Mouse (Mus musculus) cerebellum, postnatal 10 days (tissue): Measurements from ENCODE around the gene Olfr699.
"Not testable (repeated sequence)": the region's sequence is repeated elsewhere in the genome, so short reads cannot be mapped to it uniquely, and the experiment has no call there.

ENCODE experiments used
- DNase-seq, 2 experiments: peaks; one replicate each; pipeline ENCODE4 v3.0.0; 2021; ENCODE audit warnings: mixed read lengths in 2 of 2

Olfr699 gene

DNA sequence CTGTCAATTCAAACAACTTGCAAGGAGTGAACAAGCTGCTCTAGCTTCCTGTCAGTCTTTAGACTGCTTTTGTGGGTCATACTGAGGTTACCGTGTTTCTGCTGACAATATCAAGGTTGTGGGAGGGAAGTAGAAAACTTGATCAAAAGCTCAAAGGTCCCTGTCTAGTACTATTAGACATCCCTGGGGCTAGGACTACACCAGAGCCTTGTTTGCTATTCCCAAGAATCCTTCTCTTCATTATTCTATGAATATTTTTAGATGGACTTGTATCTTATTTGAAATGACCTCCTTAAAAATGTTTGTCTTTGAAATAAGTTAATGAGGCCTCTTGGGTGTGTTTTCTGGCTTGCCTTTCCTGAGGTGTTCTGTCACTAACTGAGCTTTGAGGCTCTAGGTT, at the start of gene Olfr699:
Gene Olfr699, minus strand, starts transcription at position 101 of the 400 bp plus-strand sequence.
- no peak for DNase-seq

DNA sequence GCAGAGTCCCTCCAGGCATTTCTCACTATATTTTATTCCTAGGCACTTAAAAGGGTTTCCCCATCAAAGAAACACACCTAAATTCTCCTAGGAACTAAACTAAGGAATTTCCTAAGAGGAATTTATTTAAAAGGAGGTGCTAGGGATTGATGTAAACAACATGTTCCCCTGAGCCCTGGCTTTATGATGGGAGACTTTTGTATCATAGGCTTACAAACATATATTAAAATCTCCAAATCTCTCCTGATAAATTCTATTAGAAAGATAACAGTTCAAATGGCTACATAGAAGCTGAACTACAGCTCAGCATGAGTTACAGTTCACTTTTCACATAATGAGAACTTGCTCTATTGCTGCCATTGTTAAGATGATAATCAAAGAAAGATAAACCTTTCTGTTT, 40.8 kb upstream of the Olfr699 start, which contains the start of gene Olfr702:
Gene Olfr702, minus strand, starts transcription at position 101 of the 400 bp plus-strand sequence.
- no peak for DNase-seq

GRCm38 (mm10) chr7:106818414-106818813, 25.4 kb upstream of the Olfr699 start:
- DNase-seq = no peak

DNA sequence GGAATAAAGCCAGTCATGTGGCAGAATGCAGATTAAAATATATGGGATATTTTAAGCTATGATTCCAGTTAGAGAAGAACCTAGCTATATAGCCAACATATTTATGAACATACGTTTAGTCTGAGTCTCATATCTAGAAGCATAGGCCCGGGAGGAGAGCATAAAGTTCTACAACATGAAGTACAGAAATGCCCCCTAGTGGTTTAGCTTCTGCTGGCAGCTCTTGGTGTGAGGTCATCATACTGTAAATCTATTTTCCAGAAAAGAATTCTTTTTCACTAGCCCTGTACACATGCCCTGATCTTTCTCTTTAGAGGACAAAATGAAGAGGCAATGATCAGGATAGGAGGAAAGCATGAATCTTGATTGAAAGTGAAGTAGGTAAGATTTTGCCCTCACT, 22.8 kb upstream of the Olfr699 start:
- DNase-seq = peak in 1 of 2 experiments; percentile 0

DNA sequence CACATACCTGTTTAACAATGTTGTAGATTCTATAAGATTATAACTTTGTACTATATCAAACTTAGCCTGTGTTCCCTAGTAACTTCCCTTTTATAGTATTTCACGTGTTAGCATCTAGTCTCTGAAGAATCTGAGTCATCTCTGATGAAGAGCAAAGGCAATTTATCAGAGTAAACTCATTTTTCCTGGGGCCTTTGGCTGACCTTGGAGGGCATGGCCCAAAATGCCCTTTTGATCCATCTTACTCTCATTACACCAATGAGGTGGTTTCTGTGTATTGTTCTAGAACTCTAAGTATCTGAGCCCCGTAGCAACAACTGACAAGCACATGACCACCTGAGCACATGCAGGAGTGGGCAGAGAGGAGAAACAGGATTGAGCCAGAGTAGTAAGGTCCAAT, 20.8 kb upstream of the Olfr699 start, which contains the start of gene Olfr701:
Gene Olfr701, plus strand, starts transcription at position 301 of the 400 bp plus-strand sequence.
- no peak for DNase-seq

DNA sequence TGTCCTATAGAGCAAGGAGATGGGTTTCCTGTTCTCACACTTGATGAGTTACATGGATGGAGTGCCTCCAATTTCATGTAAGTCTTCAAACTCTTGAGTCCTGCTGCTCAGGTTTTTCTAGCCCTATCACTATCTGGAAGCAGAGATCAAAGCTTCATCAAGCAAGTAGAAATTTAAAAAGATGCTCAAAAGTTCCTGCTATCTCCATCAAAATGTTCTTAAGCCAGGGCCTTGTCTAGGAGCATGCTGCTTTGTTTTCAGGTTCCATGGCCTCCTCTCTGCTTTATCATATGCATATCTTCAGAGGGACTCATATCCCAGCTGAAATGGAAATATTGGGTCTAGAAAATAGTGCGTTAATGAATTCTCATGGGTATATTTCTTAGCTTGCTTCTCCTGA, 15.7 kb upstream of the Olfr699 start, which contains the start of gene Olfr700:
Gene Olfr700, minus strand, starts transcription at position 101 of the 400 bp plus-strand sequence.
- no peak for DNase-seq

DNA sequence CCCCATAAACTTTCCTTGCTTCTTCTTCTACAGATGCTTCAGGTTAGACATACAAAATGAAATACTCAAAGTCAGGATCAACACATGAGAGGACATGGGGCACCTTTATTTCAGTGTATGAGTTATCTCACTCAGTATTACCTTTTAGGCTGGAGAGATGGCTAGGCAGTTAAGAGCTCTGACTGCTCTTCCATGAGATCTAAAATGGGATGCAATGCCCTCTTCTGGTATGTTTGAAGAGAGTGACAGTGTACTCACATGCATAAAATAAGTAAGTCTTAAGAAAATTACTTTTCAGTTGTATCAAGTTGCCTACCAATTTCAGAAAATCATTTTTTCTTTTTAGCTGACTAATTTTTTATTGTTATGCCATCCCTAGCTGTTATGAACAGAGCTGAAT, 4.7 kb downstream of the Olfr699 start:
- DNase-seq = no peak

DNA sequence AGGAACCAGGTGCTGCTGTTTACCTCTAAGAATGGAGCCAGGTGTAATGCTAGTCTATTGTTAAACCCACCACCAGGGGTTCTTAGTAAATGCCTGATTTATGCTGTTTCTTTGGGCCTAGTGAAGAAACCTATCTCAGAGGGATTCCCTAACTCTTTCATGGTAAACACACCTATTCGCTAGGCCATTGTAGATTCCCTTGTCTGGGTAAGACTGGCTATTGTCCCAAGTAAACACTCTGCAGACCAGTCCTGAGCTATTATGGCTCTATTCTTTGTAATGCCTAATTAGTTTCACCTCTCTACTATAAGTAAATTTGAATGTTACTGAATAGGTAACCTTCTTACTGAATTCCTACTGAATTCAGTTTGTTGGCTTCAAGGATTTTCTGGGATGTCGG, 32.0 kb downstream of the Olfr699 start:
- DNase-seq = not testable (repeated sequence)

DNA sequence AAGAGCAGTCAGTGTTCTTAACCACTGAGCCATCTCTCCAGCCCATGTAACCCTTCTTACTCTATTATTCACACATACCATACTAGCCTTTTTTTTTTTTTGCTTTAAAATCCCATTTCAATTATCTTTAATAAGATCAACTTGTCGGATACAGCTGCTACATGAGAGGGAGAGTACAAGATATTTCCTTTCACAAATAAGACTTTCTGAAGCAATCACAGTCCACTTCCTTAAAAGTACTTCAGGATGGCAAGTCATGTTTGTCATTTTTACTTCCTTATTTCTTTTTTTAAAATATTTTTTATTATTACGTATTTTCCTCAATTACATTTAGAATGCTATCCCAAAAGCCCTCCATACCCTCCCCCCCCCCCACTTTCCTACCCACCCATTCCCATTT, 34.2 kb downstream of the Olfr699 start:
- DNase-seq = no peak

- no peak for DNase-seq
These were observed 37.7 kb downstream of the Olfr699 start, which contains the start of gene Olfr698 for GRCm38 (mm10) chr7:106755297-106755696. Olfr698 (minus strand) TSS chr7:106755397.

DNA sequence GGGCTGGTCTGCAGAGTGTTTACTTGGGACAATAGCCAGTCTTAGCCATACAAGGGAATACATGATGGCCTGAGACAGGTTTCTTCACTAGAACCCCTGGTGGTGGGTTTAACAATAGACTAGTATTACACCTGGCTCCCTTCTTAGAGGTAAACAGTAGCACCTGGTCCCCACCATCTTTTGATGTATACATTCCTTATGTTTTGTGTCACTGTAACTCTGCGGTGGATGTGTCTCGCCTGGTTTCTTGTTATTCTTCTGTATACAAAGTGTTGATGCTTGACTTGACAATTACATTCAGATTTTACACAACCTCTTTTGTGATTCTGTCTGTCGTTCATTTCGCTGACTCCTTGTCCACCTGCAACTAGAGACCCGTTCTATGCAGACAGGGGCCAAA, 47.2 kb downstream of the Olfr699 start:
- no peak for DNase-seq

GRCm38 (mm10) chr7:106742343-106742742, 50.7 kb downstream of the Olfr699 start, which contains the start of gene Olfr697:
Olfr697 (minus strand) TSS chr7:106742443.
- no peak for DNase-seq
